Mouse (Mus musculus) kidney, adult 2 months (tissue): ENCODE results near the gene Caln1.

Source experiments
- CTCF ChIP-seq: fragments of 200-500 bp; conservative IDR thresholded peaks from 2 replicates; pipeline ENCODE4 v1.5.1; 2011; ENCODE audit warnings: low read depth, mild to moderate bottlenecking, control low read depth, low read length, moderate library complexity, mixed read lengths; ENCODE audit not compliant: insufficient read depth, insufficient read length
- POLR2A ChIP-seq: fragments of 200-500 bp; IDR thresholded peaks from one replicate; pipeline ENCODE4 v1.6.1; 2011; ENCODE audit warnings: low read depth, low read length, control low read depth

- no peak for TF ChIP-seq POLR2A
- no peak for TF ChIP-seq CTCF
These were observed 146.1 kb downstream of the Caln1 start for GRCm38 (mm10) chr5:130515395-130515794.
